Mouse (Mus musculus): ENCODE results near the gene Rccd1.

DNA sequence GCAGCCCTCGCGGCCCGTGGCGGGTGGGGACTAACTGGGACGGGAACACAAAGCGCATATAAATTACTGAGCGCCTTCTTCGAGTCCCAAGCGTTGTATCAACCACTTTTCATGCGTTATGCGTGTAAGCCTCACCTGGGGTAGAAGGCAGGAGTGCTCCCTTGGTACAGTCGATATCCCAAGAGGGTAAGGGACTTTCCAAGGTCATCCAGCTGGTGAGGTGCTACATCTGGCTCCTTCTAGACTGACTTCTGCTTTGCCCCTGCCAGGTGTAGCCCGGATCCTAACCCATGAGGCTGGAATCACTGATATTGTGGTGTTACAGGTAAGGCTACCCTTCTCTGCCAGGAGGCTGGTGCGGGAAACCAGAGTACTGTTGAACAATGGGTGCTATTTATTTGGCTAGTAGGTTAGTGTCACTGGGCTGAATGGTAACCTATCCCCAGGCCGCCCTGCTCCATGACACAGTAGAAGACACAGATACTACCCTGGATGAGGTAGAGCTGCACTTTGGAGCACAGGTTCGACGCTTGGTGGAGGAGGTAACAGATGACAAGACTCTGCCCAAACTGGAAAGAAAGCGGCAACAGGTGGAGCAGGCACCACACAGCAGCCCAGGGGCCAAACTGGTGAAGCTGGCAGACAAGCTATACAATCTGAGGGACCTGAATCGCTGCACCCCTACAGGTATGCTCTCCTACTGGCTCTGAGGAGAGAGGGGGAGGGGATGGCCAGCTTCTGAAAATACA lies 19.2 kb upstream of the Rccd1 start:
- TF ChIP-seq CTCF (IDR thresholded peaks at IDR 0.05; ENCODE audit: low read depth), result no peak
- no peak for TF ChIP-seq EP300 (IDR thresholded peaks at IDR 0.05; ENCODE audit: low read depth)
